Mouse (Mus musculus): ENCODE data around the gene Stx8.

- TF ChIP-seq CTCF (IDR thresholded peaks at IDR 0.05; ENCODE audit: low read depth, low read length), result no peak
- no peak for TF ChIP-seq POLR2A (IDR thresholded peaks at IDR 0.05; ENCODE audit: extremely low read depth, insufficient read depth, low read length)
Observed at GRCm38 (mm10) chr11:68075331-68075730, 109.3 kb downstream of the Stx8 start.
